Mouse (Mus musculus) ES-Bruce4 (cell line): ENCODE data around the gene Csrnp3. TPM values are rescaled to one million over a fixed set of nuclear protein-coding genes. Genes with fewer than 3 reads are reported as not detected.

Source experiments
- H3K27ac ChIP-seq: 2 replicates; pipeline ENCODE4 v1.5.1; 2012; ENCODE audit warnings: low read length, inconsistent platforms; ENCODE audit not compliant: insufficient read depth
- H3K27me3 ChIP-seq: 2 replicates; pipeline ENCODE4 v1.6.1; 2012; ENCODE audit warnings: mild to moderate bottlenecking, low read length, inconsistent platforms; ENCODE audit not compliant: control insufficient read depth, poor library complexity, insufficient read depth, severe bottlenecking
- H3K36me3 ChIP-seq: 2 replicates; pipeline ENCODE4 v1.6.1; 2012; ENCODE audit warnings: inconsistent platforms, mild to moderate bottlenecking, low read length, moderate library complexity; ENCODE audit not compliant: control insufficient read depth, poor library complexity, insufficient read depth, severe bottlenecking
- H3K4me1 ChIP-seq: one replicate; pipeline ENCODE4 v1.8.1; 2011; ENCODE audit warnings: low read length; ENCODE audit not compliant: control insufficient read depth, insufficient read depth
- H3K4me3 ChIP-seq: 2 replicates; pipeline ENCODE4 v1.5.1; 2011; ENCODE audit warnings: low read depth, mild to moderate bottlenecking, low read length
- H3K9ac ChIP-seq: 2 replicates; pipeline ENCODE4 v1.6.1; 2012; ENCODE audit warnings: low read depth, mild to moderate bottlenecking, inconsistent platforms; ENCODE audit not compliant: poor library complexity, severe bottlenecking
- H3K9me3 ChIP-seq: replicated peaks from 2 replicates; pipeline ENCODE4 v1.6.1; 2012; ENCODE audit warnings: mild to moderate bottlenecking, low read length, inconsistent platforms; ENCODE audit not compliant: control insufficient read depth, poor library complexity, insufficient read depth, severe bottlenecking
- CTCF ChIP-seq: IDR thresholded peaks from one replicate; pipeline ENCODE4 v1.8.1; 2011; ENCODE audit warnings: low read depth, low read length
- EP300 ChIP-seq: IDR thresholded peaks from 2 replicates; pipeline ENCODE4 v1.6.1; 2011; ENCODE audit warnings: low read depth, low read length; ENCODE audit not compliant: insufficient read depth
- POLR2A ChIP-seq: IDR thresholded peaks from one replicate; pipeline ENCODE4 v1.8.1; 2011; ENCODE audit warnings: low read length; ENCODE audit not compliant: insufficient read depth
- polyA plus RNA-seq: library from polyadenylated mRNA; stranded (reverse); fragments of >200 nt; gene quantifications from 2 replicates; pipeline ENCODE4 v1.2.4, GENCODE M21; 2011; ENCODE audit warnings: low read depth; ENCODE audit not compliant: missing spikeins, insufficient read depth, insufficient read length

Csrnp3 gene
- polyA plus RNA-seq, 1 experiment = 5.1 TPM

DNA sequence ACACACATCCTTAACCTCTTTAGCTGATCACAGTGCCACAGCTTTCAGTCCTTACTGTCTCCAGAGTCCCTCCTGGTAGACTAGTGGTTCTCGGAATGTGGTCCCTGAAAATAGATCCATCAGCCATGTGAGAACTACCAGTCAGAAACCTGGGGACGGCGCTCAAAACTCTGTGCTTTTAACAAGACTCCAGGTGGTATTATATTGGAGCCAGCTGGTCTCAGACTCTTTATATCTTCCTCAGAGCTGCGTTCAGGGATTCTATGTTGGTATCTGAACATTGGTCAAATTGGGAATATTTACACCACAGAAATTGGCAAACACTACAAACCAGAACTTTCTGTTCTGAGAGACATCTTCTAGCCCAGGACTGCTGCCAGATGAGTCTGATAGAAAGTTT, 128.3 kb downstream of the Csrnp3 start:
- no peaks in the 10 kb centered on the region for H3K27me3 ChIP-seq
- TF ChIP-seq EP300 (no peak), CTCF (no peak), POLR2A (no peak)
- peaks cover 3% of the 10 kb centered on the region; the same call in 1 of the 2 replicates for H3K36me3 ChIP-seq

DNA sequence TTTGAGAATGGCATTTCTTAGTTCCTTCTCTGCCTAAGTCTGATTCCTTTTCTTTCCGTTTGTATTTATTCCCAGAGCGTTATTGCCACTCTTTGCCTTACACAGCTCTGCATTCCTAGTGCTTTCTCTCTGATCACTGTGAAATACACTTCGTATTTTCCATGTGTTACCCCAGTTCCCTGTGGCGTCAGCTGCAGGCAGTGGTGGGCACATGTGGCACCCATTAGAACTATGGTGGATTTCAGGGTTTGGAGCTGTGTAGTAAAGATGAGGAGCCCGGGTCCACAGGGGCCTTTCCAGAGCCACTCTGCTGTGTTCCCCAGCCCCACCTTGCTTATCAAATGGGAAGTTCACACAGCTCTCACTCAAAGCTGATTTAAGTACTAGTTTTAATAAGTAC, 129.8 kb downstream of the Csrnp3 start:
- Histone ChIP-seq H3K27ac (no peak overlapping the region), H3K4me1 (no peaks in the 10 kb centered on the region), H3K27me3 (no peaks in the 10 kb centered on the region), H3K9me3 (no peaks in the 10 kb centered on the region; the same call in none of the 2 replicates), H3K4me3 (no peak overlapping the region), H3K9ac (no peak overlapping the region), H3K36me3 (peaks cover 3% of the 10 kb centered on the region; the same call in 1 of the 2 replicates)
- no peak for TF ChIP-seq CTCF
- TF ChIP-seq EP300 = no peak
- TF ChIP-seq POLR2A = no peak

More for the DNA sequence above, 128.3 kb downstream of the Csrnp3 start:
- Histone ChIP-seq H3K4me3 (no peak overlapping the region), H3K4me1 (no peaks in the 10 kb centered on the region), H3K27ac (no peak overlapping the region), H3K9me3 (no peaks in the 10 kb centered on the region; the same call in none of the 2 replicates), H3K9ac (no peak overlapping the region)

- H3K36me3 ChIP-seq = no peaks in the 10 kb centered on the region
- H3K27ac ChIP-seq = no peak overlapping the region
- TF ChIP-seq EP300 (no peak), POLR2A (no peak), CTCF (no peak)
- no peak overlapping the region for H3K9ac ChIP-seq
- H3K27me3 ChIP-seq = no peaks in the 10 kb centered on the region
- H3K9me3 ChIP-seq = no peaks in the 10 kb centered on the region
- H3K4me3 ChIP-seq = no peak overlapping the region
- no peaks in the 10 kb centered on the region for H3K4me1 ChIP-seq
These were observed 133.9 kb downstream of the Csrnp3 start for GRCm38 (mm10) chr2:65979338-65980053.

- H3K9me3 ChIP-seq = no peaks in the 10 kb centered on the region
- H3K27me3 ChIP-seq = no peaks in the 10 kb centered on the region
- no peak overlapping the region for H3K27ac ChIP-seq
- TF ChIP-seq POLR2A (no peak), EP300 (no peak)
- H3K36me3 ChIP-seq = no peaks in the 10 kb centered on the region
- no peak overlapping the region for H3K4me3 ChIP-seq
- H3K9ac ChIP-seq = no peak overlapping the region
- no peaks in the 10 kb centered on the region for H3K4me1 ChIP-seq
These were observed 135.9 kb downstream of the Csrnp3 start for GRCm38 (mm10) chr2:65981470-65981869.

GRCm38 (mm10) chr2:65981965-65982364, 136.4 kb downstream of the Csrnp3 start:
- Histone ChIP-seq H3K9me3 (no peaks in the 10 kb centered on the region), H3K4me1 (no peaks in the 10 kb centered on the region), H3K9ac (no peak overlapping the region), H3K27ac (no peak overlapping the region), H3K4me3 (no peak overlapping the region), H3K27me3 (no peaks in the 10 kb centered on the region), H3K36me3 (no peaks in the 10 kb centered on the region)
- TF ChIP-seq POLR2A (no peak), CTCF (no peak), EP300 (no peak)

DNA sequence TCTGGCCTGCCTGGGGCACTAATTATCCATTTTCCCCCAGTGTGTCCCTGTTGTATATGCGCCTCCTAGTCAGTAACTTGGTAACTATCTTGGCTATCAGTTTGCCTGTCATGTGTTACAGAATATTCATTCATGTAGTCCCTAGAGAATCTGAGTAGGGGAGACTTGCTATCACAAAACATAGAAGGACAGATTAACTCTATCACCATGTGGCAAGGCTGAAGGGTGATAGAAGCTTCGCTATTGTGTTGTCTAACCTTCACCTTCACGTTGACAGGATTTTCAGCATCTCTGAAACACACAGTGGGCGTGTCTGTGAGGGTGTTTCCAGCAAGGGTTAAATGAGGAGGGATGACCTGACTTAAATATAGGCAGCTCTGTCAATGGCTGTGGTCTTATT, 140.1 kb downstream of the Csrnp3 start:
- H3K9me3 ChIP-seq = no peaks in the 10 kb centered on the region
- H3K27ac ChIP-seq = no peak overlapping the region
- H3K36me3 ChIP-seq = no peaks in the 10 kb centered on the region
- H3K4me3 ChIP-seq = no peak overlapping the region
- no peaks in the 10 kb centered on the region for H3K4me1 ChIP-seq
- H3K27me3 ChIP-seq = no peaks in the 10 kb centered on the region
- TF ChIP-seq EP300 (no peak), CTCF (no peak), POLR2A (no peak)
- H3K9ac ChIP-seq = no peak overlapping the region
